Mouse (Mus musculus): Measurements from ENCODE around the gene Marveld2.

Gene Marveld2

DNA sequence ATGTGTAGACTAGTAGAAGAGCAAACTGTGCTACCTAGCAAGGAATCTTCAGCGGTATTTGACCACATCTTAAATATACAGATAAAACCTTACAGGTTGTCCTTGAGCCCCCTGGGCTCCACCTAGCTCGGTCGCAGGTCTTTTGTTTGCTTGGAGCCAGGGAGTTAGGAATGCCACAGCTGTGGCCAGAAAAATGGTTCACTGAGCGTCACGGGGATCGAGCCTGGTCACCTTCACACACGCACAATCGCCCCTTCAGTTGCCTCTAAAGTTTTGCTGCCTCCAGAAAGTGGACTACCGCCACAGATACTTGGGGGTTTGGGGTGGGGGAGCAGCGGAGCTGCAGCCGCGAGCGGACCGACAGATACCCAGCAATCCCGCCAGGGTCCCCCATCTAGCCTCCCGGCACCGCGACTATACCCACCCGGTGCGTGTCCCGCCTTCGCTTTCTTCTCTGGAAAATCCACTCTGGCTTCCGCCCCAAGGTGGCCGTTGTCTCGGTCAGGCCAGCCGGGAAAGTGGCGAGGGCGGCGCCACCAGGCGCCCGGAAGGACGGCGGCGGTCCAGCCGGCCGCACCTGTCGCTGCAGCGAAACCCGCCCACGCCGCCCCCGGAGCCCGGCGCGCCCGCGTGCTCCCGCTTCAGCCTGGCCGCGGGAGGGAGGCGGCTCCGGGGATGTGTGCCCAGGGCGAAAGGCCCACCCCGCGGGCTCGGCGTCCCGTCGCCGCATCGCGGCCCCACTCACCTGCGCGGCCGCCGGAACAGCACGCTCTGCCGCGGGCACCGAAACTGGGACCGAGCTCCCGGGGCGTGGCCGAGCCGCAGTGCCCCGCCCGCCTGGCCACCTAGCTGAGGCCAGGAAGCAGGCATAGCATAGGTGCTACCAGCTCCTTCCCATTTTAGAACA is at the start of gene Marveld2:
TSS of gene Marveld2 (minus strand) at position 791 of the 907 bp plus-strand sequence.
- WGBS = 13% methylated on average over 77 of the region's 77 CpGs

DNA sequence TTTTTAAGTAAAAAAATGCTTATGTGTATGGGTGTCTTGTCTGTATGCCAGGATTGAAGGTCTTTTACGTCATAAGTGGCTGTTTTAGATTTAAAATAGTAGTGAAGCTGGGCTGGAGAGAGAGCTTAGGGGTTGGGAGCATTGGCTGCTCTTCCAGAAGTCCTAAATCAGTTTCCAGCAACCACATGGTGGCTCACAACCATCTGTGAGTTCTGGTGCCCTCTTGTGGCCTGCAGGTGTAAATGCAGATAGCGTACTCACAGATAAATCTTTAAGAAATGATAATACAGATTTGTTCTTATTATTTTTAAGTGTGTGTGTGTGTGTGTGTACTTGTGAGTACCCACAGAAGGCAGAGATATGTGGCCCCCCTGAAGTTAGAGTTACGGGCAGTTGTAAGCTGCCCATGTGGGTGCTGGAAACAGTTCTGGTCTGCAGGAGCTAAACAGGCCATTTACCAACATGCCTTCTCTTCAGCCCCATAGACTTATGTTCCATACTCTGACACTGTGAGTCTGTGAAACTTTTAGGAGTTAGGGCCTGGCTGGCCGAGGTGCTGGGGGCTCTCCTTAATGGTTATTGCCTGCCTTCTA is 43.2 kb upstream of the Marveld2 start:
- WGBS = 42% methylated on average over 4 of the region's 4 CpGs

DNA sequence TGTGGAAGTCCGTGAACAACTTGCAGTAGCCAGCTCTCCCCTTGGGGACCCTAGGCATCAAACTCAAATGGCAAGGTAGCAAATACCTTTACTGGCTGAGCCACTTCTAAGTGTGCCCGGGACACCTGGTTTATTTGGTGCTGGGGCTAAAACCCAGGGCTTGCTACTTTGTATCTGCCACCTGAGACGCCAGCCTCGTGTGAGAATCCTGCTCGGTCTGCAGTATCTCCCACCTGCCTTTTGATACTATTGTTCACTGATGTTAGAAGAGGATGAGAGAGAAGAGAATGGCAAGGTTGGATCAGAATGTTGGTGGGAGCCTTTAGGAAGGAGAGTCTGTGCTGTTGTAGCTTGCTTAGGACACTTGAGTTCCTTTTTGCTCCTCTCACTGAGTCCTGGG is 41.3 kb upstream of the Marveld2 start:
- WGBS = 91% methylated on average over 5 of the region's 5 CpGs

DNA sequence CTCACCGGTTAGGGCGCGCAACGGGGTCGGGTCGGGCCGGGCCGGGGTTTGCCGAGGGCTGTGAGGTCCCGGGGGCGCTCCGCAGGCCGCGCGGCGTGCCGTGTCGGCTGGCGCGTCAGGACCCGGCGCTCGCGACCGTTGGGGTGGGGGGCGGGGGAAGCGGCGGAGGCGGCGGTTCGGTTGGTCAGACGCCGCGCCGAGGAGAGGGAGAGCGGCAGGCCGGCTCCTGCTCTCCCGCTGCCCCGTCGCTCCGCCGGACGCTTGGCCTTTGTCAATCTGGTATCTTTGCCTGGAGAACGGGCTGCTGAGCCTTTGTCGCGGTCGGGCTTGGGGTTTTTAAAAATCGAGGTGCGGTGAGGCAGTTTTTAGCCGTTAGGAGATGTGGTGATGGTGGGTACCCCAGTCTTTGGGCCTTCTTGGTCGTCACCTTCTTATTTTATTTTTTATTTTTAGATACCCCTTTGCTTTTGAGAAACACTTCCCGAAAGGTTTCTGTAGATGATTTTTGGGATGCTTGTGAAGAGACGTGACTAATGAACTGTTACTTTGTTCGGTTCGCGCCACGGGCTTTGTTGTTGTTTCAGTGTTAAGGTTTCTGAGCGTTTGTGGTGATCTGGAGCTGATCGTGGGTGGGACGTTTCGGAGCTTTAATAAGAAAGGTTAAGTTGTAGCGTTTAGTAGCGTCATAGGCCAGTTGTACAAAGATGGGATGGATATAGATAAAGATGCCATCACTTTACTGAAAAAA is 34.8 kb upstream of the Marveld2 start, which contains the start of gene Taf9:
TSS of gene Taf9 (plus strand) at position 141 of the 748 bp plus-strand sequence.
- 1% methylated on average over 56 of the region's 63 CpGs for WGBS

DNA sequence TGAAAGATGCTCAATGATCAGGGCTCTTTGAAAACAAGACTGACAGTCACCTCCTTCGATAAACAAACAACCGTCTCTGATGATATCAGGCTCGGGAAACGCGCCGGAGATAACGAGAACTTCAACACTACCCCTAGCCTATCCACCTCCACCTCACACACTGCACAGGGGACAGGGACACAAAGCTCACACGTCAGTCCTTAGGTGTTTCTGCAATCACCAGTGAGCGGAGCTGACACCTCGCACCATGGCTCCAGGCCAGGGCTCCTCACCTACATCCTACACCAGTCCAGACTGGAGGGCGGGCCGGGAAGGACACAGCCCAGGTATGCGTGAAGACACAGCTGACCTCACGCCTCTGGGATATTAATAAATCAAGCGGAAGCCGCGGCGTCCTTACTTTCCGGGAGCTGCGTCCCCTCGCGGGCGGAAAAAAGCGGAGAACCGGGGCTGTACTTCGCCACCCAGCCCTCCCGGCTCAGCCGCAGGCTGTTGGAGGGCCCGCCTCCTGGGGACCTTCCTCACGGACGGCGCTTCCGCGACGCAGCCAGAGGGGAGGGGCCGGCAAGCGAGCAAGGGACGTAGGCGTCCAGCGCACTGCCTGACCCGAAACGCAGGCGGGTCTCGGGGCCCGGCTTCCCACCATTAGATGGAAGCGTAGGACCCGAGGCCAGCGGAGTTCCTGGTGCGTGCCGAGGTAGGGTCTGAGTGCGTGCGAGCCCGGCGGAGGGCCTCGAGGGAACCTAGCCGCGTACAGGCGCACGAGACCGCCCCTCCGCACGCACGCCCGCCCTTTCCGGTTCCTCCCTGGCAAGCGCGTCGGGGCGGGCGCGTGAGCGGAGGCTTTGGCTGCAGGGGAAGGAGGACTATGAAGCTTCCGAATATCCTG is 34.0 kb upstream of the Marveld2 start, which contains the start of the genes Ak6 and Rad17:
TSS of gene Ak6 (plus strand) at position 430 of the 889 bp plus-strand sequence.
TSS of gene Rad17 (minus strand) at position 502 of the 889 bp plus-strand sequence.
- WGBS = under 1% methylated on average over 72 of the region's 73 CpGs

DNA sequence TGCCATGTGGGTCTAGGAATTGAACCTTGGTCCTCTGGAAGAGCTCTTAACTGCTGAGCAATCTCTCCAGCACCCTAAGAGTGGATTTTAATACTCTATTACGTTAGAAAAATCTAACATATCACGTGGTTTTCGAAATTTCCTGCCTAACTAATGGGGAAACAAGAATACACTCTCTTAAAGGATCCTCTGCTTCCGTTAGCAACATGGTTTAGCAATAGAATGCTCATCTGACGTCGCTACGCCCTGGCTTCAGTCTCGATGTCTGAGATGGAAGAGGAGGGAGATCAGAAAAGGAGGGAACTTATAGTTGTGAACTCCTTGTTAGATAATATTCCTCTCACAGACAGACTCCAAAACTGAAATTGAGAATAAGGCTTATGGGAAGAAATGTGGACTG is 31.5 kb upstream of the Marveld2 start:
- WGBS = 94% methylated on average over 8 of the region's 8 CpGs

DNA sequence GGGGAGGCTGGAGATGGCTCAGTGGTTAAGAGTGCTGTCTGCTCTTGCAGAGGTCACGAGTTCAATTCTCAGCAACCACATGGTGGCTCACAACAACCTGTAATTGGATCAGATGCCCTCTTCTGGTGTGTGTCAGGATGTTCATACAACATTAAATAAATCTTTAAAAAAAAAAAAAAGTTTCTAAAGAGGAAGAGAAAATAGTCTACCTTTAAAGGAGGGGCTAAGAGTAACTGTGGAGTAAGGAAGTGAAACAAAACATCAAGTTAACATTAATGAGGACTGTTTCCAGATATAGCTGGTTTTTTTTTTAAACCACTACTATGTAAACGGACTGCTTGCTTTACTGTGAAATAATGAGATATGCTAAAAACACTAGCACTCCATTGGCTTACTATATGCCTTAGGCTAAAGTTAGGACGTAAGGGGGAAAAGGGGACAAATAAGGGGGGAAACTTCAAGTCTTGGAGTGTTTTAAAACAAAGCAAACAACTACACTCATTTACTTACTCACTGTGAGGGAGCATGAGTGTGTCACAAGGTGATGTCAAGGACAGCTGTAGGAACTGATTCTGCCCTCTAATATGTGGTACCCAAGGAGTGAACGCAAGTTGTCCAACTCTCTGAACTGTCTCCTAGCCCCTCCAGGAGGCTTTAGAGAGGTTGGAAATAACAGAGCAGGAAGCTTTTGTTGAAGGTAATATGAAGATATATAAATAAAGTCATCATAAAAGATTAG is 25.9 kb upstream of the Marveld2 start:
- 83% methylated on average over 4 of the region's 4 CpGs for WGBS

DNA sequence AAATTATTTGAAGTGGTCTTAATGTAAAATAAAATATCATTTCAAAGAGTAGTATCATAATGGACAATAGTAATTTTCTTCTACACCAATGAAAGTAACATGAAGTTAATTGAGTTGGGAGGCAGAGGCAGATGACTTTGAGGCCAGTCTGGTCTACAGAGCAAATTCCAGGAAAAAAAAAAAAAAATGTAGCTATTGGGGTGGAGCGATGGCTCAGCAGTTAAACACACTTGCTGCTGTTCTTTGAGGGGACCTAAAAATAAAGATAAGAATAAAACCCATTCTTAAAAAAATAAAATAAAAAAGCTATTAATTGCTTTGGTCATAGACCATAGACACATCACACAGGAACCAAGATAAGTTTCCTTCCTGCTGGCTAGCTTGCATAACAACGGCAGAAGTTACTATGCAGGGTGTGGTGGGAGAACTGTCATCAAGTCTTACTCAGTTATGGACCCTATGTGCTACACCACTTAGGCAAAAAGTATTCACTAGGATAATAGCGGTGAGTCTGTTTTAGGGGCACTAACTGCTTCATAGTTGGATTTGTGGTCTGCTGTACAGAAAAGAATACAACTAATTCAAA is 17.4 kb upstream of the Marveld2 start:
- 92% methylated on average over 3 of the region's 3 CpGs for WGBS

DNA sequence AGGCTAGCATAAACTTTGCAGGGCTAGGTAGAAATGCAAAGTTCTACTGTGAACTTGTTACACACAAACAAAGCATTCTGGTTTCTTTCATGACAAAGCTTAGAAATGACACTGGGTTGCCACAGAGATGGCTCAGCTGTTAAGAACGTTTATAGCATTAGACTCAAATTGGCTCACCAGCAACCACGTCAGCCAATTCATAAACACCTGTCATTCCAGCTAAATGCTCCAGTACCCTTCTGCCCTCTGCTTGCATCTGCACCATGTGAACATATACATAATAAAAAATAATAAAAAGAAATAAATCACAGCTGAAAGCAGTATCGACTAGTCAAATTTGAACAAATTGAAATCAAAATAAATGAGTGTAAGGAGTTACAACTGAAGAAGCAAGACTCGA is 5.5 kb upstream of the Marveld2 start:
- 85% methylated on average over 4 of the region's 4 CpGs for WGBS

DNA sequence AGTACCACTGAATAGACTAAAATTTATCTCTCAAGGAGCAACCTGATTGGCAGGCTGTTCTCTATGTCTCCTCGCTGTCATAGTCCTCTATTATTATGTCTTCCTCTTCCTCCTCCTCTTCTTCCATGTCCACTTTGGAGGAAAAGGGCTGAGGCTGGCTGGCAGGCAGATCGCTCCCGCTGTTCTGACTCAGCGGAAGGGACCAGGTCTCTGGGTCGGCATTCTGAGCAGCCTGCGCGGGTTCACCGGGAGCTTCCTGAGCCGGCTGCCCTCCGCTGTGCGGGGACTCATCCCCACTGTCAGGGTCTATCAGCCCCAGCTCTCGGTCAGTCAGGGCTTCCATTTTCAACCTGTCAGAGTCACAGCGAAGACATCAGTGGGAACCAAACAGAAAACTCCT is 812 bp upstream of the Marveld2 start:
- 93% methylated on average over 13 of the region's 13 CpGs for whole genome bisulfite sequencing

DNA sequence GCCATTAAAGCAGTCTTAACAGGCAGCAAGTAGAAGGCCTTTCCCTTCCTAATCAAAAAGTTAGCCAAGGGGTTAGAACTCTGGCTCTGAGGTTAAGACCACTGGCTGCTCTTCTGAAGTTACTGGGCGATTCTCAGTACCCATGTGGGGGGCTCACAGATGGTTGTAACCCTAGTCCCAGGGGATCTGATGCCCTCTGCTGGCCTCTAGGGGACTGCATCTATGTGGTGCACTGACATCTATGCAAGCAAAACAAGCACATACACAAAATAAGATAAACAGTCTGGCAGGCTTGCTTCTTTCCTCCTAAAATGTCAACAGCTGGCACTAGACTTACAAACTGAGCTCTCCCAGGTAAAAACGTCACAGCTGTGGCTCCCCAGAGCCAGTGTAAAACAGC is 3.9 kb downstream of the Marveld2 start:
- 56% methylated on average over 2 of the region's 2 CpGs for WGBS

DNA sequence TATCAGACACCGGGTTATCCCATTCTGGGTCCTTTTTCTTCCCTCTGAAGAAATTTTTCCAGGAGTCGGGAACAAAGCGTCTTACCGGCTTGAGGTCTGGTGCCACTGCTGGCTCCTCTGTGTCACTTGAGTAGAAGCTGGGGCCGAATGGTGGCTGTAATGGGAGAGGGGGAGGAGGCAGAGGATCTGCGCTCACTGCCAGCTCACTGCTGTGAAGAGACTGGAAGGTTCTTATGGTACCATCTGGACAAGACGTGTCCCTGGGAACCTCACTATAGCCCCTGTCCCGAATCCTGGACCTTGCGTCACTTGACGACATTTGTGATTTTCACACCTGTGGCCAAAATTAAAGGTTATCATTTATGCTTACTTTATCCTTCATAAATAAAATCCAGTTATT is 4.5 kb downstream of the Marveld2 start:
- WGBS = 91% methylated on average over 10 of the region's 10 CpGs

DNA sequence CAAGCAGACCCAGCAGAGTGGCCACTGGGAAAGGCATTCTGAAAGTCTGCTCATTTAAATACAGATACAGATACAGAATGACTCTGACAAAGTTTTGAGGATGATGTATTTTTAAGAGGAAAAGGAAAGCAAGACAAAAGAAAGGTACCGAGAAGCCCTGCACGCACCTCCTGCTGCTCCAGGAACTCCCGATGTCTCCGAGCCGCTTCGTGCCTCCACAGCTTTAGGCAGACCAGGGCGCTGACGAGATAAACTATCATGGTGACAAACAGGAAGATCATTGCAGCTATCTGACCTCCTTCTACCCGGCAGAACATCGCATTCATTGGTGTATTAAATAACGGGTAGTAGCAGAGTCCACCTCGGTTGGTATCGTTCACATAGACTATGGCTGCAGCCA is 5.5 kb downstream of the Marveld2 start:
- 94% methylated on average over 13 of the region's 13 CpGs for WGBS

DNA sequence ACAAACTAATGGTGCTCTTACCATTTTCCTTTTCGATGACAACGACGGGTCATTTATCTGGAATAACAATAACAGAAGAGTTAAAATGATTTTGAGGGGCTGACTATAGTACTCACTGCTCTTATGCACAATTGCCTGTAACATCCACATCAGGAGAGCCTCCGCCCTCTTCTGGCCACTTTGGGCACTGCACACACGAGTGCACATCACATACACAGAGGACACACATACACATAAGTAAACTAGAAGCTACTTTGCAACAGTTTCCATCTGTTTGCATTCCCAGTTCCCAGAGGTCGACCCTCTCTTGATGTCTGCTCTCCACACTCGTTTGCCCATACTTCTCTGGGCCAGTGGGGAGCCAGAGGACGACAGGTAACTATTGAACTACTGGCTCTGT is 9.0 kb downstream of the Marveld2 start:
- 90% methylated on average over 8 of the region's 8 CpGs for WGBS

DNA sequence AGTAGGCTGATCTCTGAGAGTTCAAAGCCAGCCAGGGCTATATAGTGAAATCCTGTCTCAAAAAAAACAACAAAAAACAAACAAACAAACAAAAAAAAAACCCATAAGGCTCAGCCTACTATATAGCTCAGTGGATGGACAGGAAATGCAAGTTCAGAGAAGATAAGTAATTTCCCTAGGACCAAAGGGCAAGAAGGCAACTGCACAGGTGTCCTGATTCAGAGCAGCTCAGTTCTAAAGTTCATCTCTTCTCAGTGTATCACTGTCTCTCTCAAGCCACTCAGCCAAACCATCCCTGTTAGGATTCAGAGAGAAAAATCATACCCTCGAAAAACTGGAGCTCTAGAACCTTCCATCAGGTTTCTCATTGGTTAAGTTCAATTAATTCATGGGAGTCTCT is 10.9 kb downstream of the Marveld2 start:
- 80% methylated on average over 1 of the region's 1 CpGs for WGBS

DNA sequence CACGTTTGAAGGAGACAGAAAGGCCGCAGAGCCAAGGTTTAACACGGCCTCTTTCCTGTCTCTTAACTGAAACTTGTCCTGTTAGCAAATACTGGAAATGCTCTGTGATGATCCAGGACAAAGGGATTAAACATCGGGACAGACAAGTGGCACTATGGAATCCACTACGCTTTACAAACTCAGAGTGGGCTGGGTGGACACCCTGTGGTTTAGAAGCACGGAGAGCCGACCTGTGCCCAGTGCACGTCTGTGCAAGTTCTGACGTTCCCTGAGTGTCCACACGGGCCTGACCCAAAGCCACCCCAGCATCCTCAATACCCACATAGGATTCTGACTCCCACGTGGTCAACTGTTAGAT is 13.1 kb downstream of the Marveld2 start:
- WGBS = 89% methylated on average over 11 of the region's 11 CpGs

DNA sequence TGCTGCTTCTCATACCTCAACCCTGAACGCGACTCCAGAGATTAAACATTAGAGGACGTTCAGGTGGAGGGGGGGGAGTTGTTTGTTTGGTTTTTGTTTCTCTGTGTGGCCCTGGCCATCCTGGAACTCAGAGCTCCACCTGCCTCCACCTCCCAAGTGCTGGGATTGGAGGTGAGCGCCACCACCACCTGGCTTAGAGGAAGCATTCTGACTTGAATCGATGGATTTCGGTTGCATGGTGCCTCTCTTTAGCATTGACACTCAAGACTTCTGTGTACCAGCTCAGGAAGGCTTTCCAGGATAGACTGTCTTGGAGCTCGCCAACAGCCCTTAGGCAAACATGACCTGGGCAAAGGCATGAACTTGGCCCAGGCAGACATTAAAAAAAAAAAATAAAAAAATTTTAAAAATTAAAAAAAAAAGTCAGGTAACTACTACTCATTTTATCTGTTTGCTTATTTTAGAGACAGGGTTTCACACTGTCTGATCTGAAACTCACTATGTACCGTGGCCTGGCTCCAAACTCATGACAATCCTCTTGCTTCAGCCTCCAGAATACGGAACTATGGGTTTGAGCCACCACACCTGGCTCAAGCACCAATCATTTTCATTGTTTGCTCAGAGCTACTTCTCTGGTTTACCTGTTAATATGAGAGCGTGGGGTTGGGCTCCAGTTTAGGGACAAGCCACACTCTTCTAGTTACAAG is 13.6 kb downstream of the Marveld2 start:
- 91% methylated on average over 10 of the region's 10 CpGs for WGBS

DNA sequence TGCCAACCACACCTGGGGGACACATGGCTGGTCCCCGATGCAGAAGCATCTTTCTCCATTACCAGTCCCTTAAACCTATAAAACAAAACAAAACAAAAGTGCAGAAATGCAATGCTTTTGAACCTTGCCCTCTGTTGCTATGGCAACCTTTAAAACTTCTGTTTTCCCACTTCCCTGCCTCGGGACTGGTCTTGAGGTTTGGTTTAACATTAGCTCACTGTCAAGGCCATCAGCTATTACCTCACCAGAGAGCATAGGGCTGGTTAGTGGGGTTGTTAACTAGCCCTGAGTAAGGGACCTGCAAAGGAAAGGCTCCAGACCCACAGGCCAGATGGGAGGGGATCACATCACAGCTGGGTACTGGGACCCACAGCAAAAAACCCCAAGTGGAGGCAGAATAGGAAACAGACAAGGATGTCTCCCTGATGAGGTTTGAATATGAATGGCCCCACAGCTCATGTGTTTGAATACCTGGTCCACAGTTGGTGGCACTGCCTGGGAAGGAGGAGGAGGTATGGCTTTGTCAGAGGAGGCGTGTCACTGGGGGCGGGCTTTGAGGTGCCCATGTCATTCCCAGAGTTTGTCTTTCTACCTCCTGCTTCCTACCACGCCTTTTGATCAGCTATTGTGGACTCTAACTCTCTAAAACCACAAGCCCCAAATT is 14.4 kb downstream of the Marveld2 start:
- WGBS = 80% methylated on average over 5 of the region's 5 CpGs

DNA sequence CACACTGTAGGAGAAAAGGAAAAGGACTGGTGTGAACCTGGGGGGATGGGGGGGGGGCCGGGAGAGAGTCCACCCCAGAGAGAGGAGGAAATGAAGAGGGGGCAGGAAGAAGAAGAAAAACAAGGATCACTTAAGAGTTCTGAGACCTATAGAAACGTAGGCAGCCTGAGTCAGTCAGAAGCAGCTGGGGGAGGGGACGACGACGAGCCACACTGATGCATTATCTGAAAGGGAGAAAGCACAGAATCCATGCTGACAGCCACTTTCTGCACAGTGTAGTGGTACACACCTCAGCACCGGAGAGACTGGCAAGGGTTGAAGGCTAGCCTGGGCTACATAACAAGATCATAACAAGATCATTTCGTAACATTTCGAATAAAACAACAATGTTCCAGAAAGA is 15.7 kb downstream of the Marveld2 start:
- 70% methylated on average over 8 of the region's 8 CpGs for WGBS

Data from cerebral cortex, adult 2 months (tissue).